Mouse (Mus musculus) MEL (cell line): Measurements from ENCODE around the gene Pdss2.

Experiments
- BHLHE40 ChIP-seq: IDR thresholded peaks from 2 replicates; pipeline ENCODE4 v1.6.1; 2012; ENCODE audit warnings: low read depth, mild to moderate bottlenecking, inconsistent platforms, low read length, improper control_type of control experiment, borderline replicate concordance
- CTCF ChIP-seq, 3 experiments: IDR thresholded peaks in 2 of 3; conservative IDR thresholded peaks in 1 of 3; 2 replicates each; pipeline ENCODE4 v1.5.1; 2011 to 2012; ENCODE audit warnings: low read length in 3 of 3, low read depth in 2 of 3, mild to moderate bottlenecking in 2 of 3, improper control_type of control experiment in 1 of 3, inconsistent platforms in 1 of 3, mixed read lengths in 1 of 3, moderate library complexity in 1 of 3; ENCODE audit not compliant: control insufficient read depth in 1 of 3, insufficient read depth in 1 of 3, poor library complexity in 1 of 3, severe bottlenecking in 1 of 3
- EP300 ChIP-seq, 2 experiments: IDR thresholded peaks; 2 replicates each; pipeline ENCODE4 v1.6.1; 2011; ENCODE audit warnings: improper control_type of control experiment in 2 of 2, low read length in 2 of 2, low read depth in 1 of 2, mild to moderate bottlenecking in 1 of 2
- GATA1 ChIP-seq: IDR thresholded peaks from 2 replicates; pipeline ENCODE4 v1.6.1; 2011; ENCODE audit warnings: low read depth, low read length, improper control_type of control experiment
- MYB ChIP-seq: IDR thresholded peaks from 2 replicates; pipeline ENCODE4 v1.6.1; 2011; ENCODE audit warnings: mild to moderate bottlenecking, low read depth, low read length, improper control_type of control experiment
- POLR2A ChIP-seq, 2 experiments: IDR thresholded peaks; 2 replicates each; pipeline ENCODE4 v1.6.1; 2011 to 2012; ENCODE audit warnings: low read length in 2 of 2, mild to moderate bottlenecking in 2 of 2, control low read depth in 1 of 2, improper control_type of control experiment in 1 of 2, low read depth in 1 of 2, moderate library complexity in 1 of 2; ENCODE audit not compliant: control insufficient read depth in 1 of 2, insufficient read depth in 1 of 2, poor library complexity in 1 of 2

DNA sequence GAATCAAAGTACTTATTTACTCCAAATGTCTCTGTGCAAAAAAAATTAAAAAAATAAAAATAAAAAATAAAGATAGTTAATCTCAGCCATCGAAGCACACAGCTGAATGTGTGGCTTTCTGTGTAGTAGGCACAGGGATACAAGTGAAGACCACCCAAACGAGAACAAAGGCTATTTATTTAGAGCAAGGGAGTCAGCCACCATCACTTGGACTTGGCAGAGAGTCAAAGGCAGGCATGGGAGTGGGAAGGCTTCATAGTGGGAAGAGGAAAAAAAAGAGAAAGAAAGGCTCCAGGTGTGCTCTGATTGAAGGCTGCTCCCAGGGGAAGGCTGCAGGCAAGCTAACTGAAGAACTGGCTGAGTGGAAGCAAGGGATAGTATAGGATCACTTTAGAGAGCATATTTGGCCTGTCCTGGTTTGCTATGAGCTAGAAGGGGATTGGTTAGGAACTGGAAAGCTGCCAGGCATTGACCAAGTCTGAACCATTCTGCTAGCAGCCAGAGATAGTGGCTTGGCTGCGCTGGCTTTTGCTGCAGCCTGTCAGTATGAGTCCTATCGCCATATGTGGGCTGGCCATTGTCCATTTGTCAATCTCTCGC, 40.9 kb upstream of the Pdss2 start:
- TF ChIP-seq MYB (no peak), CTCF (IDR thresholded peaks at IDR 0.05 in 2 of 3, conservative IDR thresholded peaks at IDR 0.05 in 1 of 3; ENCODE audit: control insufficient read depth in 1 of 3, insufficient read depth in 1 of 3, low read depth in 2 of 3, low read length in 3 of 3, poor library complexity in 1 of 3, severe bottlenecking in 1 of 3) (no peak), EP300 (IDR thresholded peaks at IDR 0.05; ENCODE audit: low read depth in 1 of 2, low read length in 2 of 2) (no peak), POLR2A (IDR thresholded peaks at IDR 0.05; ENCODE audit: control insufficient read depth in 1 of 2, insufficient read depth in 1 of 2, low read depth in 1 of 2, low read length in 2 of 2, poor library complexity in 1 of 2) (no peak), GATA1 (no peak), BHLHE40 (no peak)
